Comparison of ENCODE assay signal across 7 mouse cellular contexts in genomic region chr10:127340577-127341359, GRCm38 (mm10). TPM values are rescaled to one million over a fixed set of nuclear protein-coding genes. Genes with fewer than 3 reads are reported as not detected.
DNase-seq lines count a peak whose midpoint lies in the region; ATAC-seq and TF ChIP-seq lines count a peak whose summit lies in the region.

No protein-coding gene starts in this region.

- H3K27me3 ChIP-seq in testis, adult 2 months (ENCODE audit: control insufficient read depth, insufficient read depth, low read length): no peaks in the 10 kb centered on the region
- peaks cover 3% of the 10 kb centered on the region; the same call in 1 of the 2 replicates for H3K27me3 ChIP-seq in forebrain, embryonic 11.5 days (ENCODE audit: control insufficient read depth, insufficient read depth, low read length)
- H3K27me3 ChIP-seq in limb, embryonic 12.5 days: no peaks in the 10 kb centered on the region; the same call in none of the 2 replicates
- peaks cover 32% of the 10 kb centered on the region for H3K27me3 ChIP-seq in small intestine, adult 2 months (ENCODE audit: control insufficient read depth, insufficient read depth, low read length)

- H3K4me3 ChIP-seq in testis, adult 2 months (ENCODE audit: control insufficient read depth, low read depth, low read length): peak overlapping the region; percentile 20
- peak overlapping the region; percentile 34 for H3K4me3 ChIP-seq in forebrain, embryonic 11.5 days (ENCODE audit: low read depth, low read length)
- H3K4me3 ChIP-seq in limb, embryonic 12.5 days (replicated peaks): peak overlapping the region; percentile 60
- peak overlapping the region; percentile 60 for H3K4me3 ChIP-seq in small intestine, adult 2 months (ENCODE audit: low read depth, low read length)

- peak overlapping the region; percentile 77 for H3K4me2 ChIP-seq in forebrain, embryonic 11.5 days (ENCODE audit: low read depth, low read length, severe bottlenecking)
- H3K4me2 ChIP-seq in limb, embryonic 12.5 days: peak overlapping the region; percentile 92

- peak; percentile 36 for ATAC-seq in forebrain, embryonic 11.5 days (replicated peaks; ENCODE audit: low FRiP score)
- ATAC-seq in limb, embryonic 12.5 days (ENCODE audit: insufficient number of reproducible peaks, insufficient read depth, low FRiP score, low TSS enrichment, low read depth): no peak
- no peak for ATAC-seq in megakaryocyte-erythroid progenitor cell, adult 5-6 weeks (replicated peaks; ENCODE audit: low FRiP score, low TSS enrichment, poor library complexity, severe bottlenecking)

- H3K4me1 ChIP-seq in testis, adult 2 months (ENCODE audit: control insufficient read depth, insufficient read depth, low read length): peaks cover 19% of the 10 kb centered on the region
- peaks cover 8% of the 10 kb centered on the region; the same call in 1 of the 2 replicates for H3K4me1 ChIP-seq in forebrain, embryonic 11.5 days (replicated peaks; ENCODE audit: control insufficient read depth, insufficient read depth, low read length)
- peaks cover 34% of the 10 kb centered on the region for H3K4me1 ChIP-seq in limb, embryonic 12.5 days (replicated peaks)
- peaks cover 8% of the 10 kb centered on the region for H3K4me1 ChIP-seq in small intestine, adult 2 months (ENCODE audit: control insufficient read depth, insufficient read depth, insufficient read length, low read length)

- H3K9me3 ChIP-seq in forebrain, embryonic 11.5 days (ENCODE audit: control insufficient read depth, low read length): no peaks in the 10 kb centered on the region
- no peaks in the 10 kb centered on the region for H3K9me3 ChIP-seq in limb, embryonic 12.5 days

- no peak for TF ChIP-seq CTCF in testis, adult 2 months (IDR thresholded peaks at IDR 0.05; ENCODE audit: control insufficient read depth, insufficient read depth, insufficient replicate concordance, low read depth, low read length)
- no peak for TF ChIP-seq CTCF in small intestine, adult 2 months (IDR thresholded peaks at IDR 0.05; ENCODE audit: extremely low read depth, insufficient read length, insufficient replicate concordance, low read depth, low read length)

- no peak for DNase-seq in testis, postnatal 14 days (ENCODE audit: low spot score)
- peak; percentile 82 for DNase-seq in forebrain, embryonic 11.5 days (ENCODE audit: low spot score)
- no peak for DNase-seq in thymus, postnatal 10 days (ENCODE audit: low spot score in 2 of 2)

- 1% methylated on average over 27 of the region's 27 CpGs for WGBS in forebrain, embryonic 11.5 days
- WGBS in limb, embryonic 12.5 days: under 1% methylated on average over 27 of the region's 27 CpGs
- WGBS in small intestine, adult 2 months: 5% methylated on average over 27 of the region's 27 CpGs

- H3K36me3 ChIP-seq in testis, adult 2 months (ENCODE audit: control insufficient read depth, insufficient read depth, low read length): no peaks in the 10 kb centered on the region
- no peaks in the 10 kb centered on the region for H3K36me3 ChIP-seq in forebrain, embryonic 11.5 days (ENCODE audit: control insufficient read depth, insufficient read depth, low read length)
- peaks cover 23% of the 10 kb centered on the region for H3K36me3 ChIP-seq in limb, embryonic 12.5 days
- no peaks in the 10 kb centered on the region for H3K36me3 ChIP-seq in small intestine, adult 2 months (ENCODE audit: control insufficient read depth, insufficient read depth, low read length)

- peak overlapping the region; percentile 1; the same call in 1 of the 2 replicates for H3K9ac ChIP-seq in forebrain, embryonic 11.5 days (ENCODE audit: low read length)
- peak overlapping the region; percentile 77 for H3K9ac ChIP-seq in limb, embryonic 12.5 days (replicated peaks)

- no peak for TF ChIP-seq POLR2A in testis, adult 2 months (IDR thresholded peaks at IDR 0.05; ENCODE audit: control insufficient read depth, low read depth, low read length)
- no peak for TF ChIP-seq POLR2A in small intestine, adult 2 months (IDR thresholded peaks at IDR 0.05; ENCODE audit: low read depth, low read length)

- H3K27ac ChIP-seq in testis, adult 2 months (ENCODE audit: control insufficient read depth, insufficient read depth, low read depth, low read length): no peak overlapping the region
- H3K27ac ChIP-seq in forebrain, embryonic 11.5 days (ENCODE audit: low read depth, low read length): peak overlapping the region; percentile 20; the same call in 1 of the 2 replicates
- peak overlapping the region; percentile 95 for H3K27ac ChIP-seq in limb, embryonic 12.5 days
- peak overlapping the region; percentile 37; the same call in 1 of the 2 replicates for H3K27ac ChIP-seq in small intestine, adult 2 months (ENCODE audit: insufficient read depth, low read depth, low read length)

RNA-seq across cellular contexts. Expression of gene Gli1, which starts 1.0 kb away (rescaled TPM):
- polyA plus RNA-seq in testis, adult 2 months (2012; rRNA removed): 2.7 and 2.9 TPM in 2 replicates
- polyA plus RNA-seq in forebrain, embryonic 11.5 days (2014; fragmentation: Nextera tagmentation; extraction: Ambion mirVana): 6.1 and 6.5 TPM in 2 replicates
- polyA plus RNA-seq in limb, embryonic 12.5 days (2016; fragmentation: Nextera tagmentation; extraction: Ambion mirVana): 11.0 and 14.2 TPM in 2 replicates
- polyA plus RNA-seq in small intestine, adult 2 months (2012; rRNA removed): 5.5 and 10.4 TPM in 2 replicates
- not detected in 2 replicates for total RNA-seq in megakaryocyte-erythroid progenitor cell, adult 5-6 weeks (2014; fragmentation: Nextera tagmentation)
- total RNA-seq in megakaryocyte-erythroid progenitor cell, adult 5-6 weeks (2017): not detected in 2 replicates

RNA-seq across cellular contexts. Expression of gene Inhbe, which starts 13.4 kb away (rescaled TPM):
- polyA plus RNA-seq in testis, adult 2 months (2012; rRNA removed): not detected in 2 replicates
- 0.05 and 0.07 TPM in 2 replicates for polyA plus RNA-seq in forebrain, embryonic 11.5 days (2014; fragmentation: Nextera tagmentation; extraction: Ambion mirVana)
- polyA plus RNA-seq in limb, embryonic 12.5 days (2016; fragmentation: Nextera tagmentation; extraction: Ambion mirVana): 0.04 and 0.08 TPM in 2 replicates
- not detected in 2 replicates for polyA plus RNA-seq in small intestine, adult 2 months (2012; rRNA removed)
- total RNA-seq in megakaryocyte-erythroid progenitor cell, adult 5-6 weeks (2014; fragmentation: Nextera tagmentation): not detected in 2 replicates
- total RNA-seq in megakaryocyte-erythroid progenitor cell, adult 5-6 weeks (2017): not detected in 2 replicates

RNA-seq across cellular contexts. Expression of gene Arhgap9, which starts 19.0 kb away (rescaled TPM):
- 0.32 and 0.34 TPM in 2 replicates for polyA plus RNA-seq in testis, adult 2 months (2012; rRNA removed)
- 0.88 and 1.7 TPM in 2 replicates for polyA plus RNA-seq in forebrain, embryonic 11.5 days (2014; fragmentation: Nextera tagmentation; extraction: Ambion mirVana)
- 5.7 and 6.5 TPM in 2 replicates for polyA plus RNA-seq in limb, embryonic 12.5 days (2016; fragmentation: Nextera tagmentation; extraction: Ambion mirVana)
- 7.1 and 11.2 TPM in 2 replicates for polyA plus RNA-seq in small intestine, adult 2 months (2012; rRNA removed)
- total RNA-seq in megakaryocyte-erythroid progenitor cell, adult 5-6 weeks (2014; fragmentation: Nextera tagmentation): 20.9 and 31.7 TPM in 2 replicates
- total RNA-seq in megakaryocyte-erythroid progenitor cell, adult 5-6 weeks (2017): 10.5 and 10.8 TPM in 2 replicates

RNA-seq across cellular contexts. Expression of gene Mars, which starts 29.2 kb away (rescaled TPM):
- polyA plus RNA-seq in testis, adult 2 months (2012; rRNA removed): 32.4 and 36.7 TPM in 2 replicates
- 191 and 195 TPM in 2 replicates for polyA plus RNA-seq in forebrain, embryonic 11.5 days (2014; fragmentation: Nextera tagmentation; extraction: Ambion mirVana)
- polyA plus RNA-seq in limb, embryonic 12.5 days (2016; fragmentation: Nextera tagmentation; extraction: Ambion mirVana): 144 and 145 TPM in 2 replicates
- 24.0 and 30.7 TPM in 2 replicates for polyA plus RNA-seq in small intestine, adult 2 months (2012; rRNA removed)
- 135 and 140 TPM in 2 replicates for total RNA-seq in megakaryocyte-erythroid progenitor cell, adult 5-6 weeks (2014; fragmentation: Nextera tagmentation)
- 213 and 264 TPM in 2 replicates for total RNA-seq in megakaryocyte-erythroid progenitor cell, adult 5-6 weeks (2017)

RNA-seq across cellular contexts. Expression of gene Inhbc, which starts 29.5 kb away (rescaled TPM):
- polyA plus RNA-seq in testis, adult 2 months (2012; rRNA removed): 0.05 and 0.08 TPM in 2 replicates
- not detected in 2 replicates for polyA plus RNA-seq in forebrain, embryonic 11.5 days (2014; fragmentation: Nextera tagmentation; extraction: Ambion mirVana)
- not detected in 2 replicates for polyA plus RNA-seq in limb, embryonic 12.5 days (2016; fragmentation: Nextera tagmentation; extraction: Ambion mirVana)
- 0.09 TPM in 1 of 2 replicates, not detected in the other for polyA plus RNA-seq in small intestine, adult 2 months (2012; rRNA removed)
- not detected in 2 replicates for total RNA-seq in megakaryocyte-erythroid progenitor cell, adult 5-6 weeks (2014; fragmentation: Nextera tagmentation)
- not detected in 2 replicates for total RNA-seq in megakaryocyte-erythroid progenitor cell, adult 5-6 weeks (2017)
